Mouse (Mus musculus): ENCODE measurements around the gene Clgn.
"Not testable (repeated sequence)": the region's sequence is repeated elsewhere in the genome, so short reads cannot be mapped to it uniquely, and the experiment has no call there.

Clgn gene

GRCm38 (mm10) chr8:83423032-83423825, 33.6 kb downstream of the Clgn start:
- DNase-seq (ENCODE audit: low spot score in 2 of 2): no peak

DNA sequence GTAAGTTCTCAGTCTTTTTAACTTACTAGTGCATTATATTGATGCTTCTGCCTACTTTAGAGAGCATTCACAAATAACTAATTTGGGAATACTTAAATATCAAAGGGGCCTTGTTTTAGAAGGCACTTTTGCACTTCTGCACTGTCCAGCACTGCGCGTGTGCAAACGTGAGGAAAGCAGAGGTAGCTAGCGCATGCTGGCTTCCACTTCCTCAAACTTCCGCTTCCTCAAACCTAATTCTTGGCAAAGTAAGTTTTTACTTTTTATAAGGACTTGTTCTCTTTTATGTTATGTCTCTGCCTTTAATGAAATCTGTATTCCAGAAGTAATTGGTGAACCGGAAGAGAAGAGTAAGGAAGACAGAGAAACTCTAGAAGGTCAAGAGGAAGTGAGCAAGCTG, 35.5 kb downstream of the Clgn start:
- DNase-seq (ENCODE audit: low spot score in 2 of 2): no peak

- no peak for DNase-seq (ENCODE audit: low spot score in 2 of 2)
Observed at GRCm38 (mm10) chr8:83426104-83426759, 36.6 kb downstream of the Clgn start.

GRCm38 (mm10) chr8:83426949-83427348, 37.3 kb downstream of the Clgn start:
- no peak for DNase-seq (ENCODE audit: low spot score in 2 of 2)

DNA sequence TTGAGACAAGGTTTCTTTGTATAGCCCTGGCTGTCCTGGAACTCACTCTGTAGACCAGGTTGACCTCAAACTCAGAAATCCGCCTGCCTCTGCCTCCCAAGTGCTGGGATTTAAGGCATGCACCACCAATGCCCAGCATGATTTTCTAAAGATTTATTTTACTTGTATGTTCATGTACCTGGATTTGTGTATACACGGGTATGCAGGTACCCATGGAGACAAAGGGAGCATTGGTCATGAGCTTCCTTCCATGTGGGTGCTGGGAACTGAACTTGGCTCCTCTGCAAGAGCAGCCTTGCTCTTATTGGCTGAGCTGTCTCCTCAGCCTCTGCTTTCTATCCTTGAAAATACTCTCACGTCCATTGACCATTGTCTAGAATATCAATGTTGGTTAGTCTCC, 39.0 kb downstream of the Clgn start:
- not testable (repeated sequence) for DNase-seq (ENCODE audit: low spot score in 2 of 2)

DNA sequence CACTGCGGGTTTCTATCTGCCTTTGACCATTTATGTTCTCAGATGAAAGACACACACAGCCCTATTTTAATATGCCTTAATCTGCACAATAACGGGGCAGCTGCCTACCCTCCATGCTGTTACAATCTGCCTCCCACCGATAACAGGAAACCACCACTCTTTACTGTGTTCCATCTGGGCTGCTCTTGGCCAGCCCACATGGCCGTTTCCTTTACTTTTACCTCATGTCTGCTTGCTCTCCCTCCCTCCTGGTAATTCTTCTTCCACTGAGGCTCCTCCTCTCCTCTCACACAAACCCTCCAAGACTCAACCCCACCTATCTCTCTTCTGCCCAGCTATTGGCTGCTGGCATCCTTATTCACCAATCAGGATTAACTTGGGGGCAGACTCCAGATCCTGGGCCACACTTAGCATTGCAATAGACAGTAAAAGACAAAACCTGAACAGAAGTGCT, 39.4 kb downstream of the Clgn start:
- DNase-seq (ENCODE audit: low spot score in 2 of 2): peak; percentile 12 to 22

GRCm38 (mm10) chr8:83437077-83437476, 47.4 kb downstream of the Clgn start:
- no peak for DNase-seq (ENCODE audit: low spot score in 2 of 2)

- DNase-seq (ENCODE audit: low spot score in 2 of 2): no peak
Observed at GRCm38 (mm10) chr8:83441656-83442242, 52.1 kb downstream of the Clgn start.

DNA sequence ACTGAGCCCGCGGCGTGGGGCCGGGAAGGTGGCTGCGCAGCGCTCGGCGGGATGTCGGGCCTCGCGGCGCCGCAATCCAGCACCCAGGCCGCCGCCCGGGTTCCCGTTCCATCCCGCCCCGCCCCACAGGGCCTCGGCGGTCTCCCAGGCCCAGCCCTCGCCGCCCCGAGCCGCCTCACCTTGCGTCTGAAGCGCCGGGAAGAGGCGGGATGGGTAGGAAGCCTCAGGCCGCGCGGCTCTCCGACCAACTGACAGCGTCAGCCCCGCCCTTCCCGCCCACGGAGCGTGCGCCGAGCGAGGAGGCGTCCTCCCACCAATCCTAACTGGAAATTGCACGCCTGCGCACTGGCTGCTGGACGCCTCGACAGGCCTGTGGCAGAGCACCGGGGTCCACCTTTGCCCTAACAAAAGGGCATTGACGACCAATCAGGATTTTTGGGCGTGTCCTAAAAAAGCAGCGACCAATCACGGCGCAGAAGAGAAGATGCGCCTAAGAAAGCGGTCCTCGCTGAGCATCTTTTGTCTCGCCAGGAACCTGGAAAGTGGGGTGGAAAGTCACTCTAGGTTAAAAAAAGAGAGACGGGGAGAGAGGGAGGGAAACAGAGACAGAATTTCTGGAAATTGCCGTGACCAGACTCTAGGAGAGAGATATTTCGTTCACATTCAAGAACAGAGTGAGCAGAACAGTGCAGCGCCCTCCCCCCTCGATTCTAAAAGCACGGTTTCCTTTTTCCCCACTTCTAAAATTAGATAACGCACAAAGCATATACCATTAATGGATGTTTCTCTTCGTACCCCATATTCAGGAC, 52.8 kb downstream of the Clgn start:
- DNase-seq (ENCODE audit: low spot score in 2 of 2): peak; percentile 97

- no peak for DNase-seq (ENCODE audit: low spot score in 2 of 2)
Observed at GRCm38 (mm10) chr8:83443052-83443400, 53.4 kb downstream of the Clgn start.

DNA sequence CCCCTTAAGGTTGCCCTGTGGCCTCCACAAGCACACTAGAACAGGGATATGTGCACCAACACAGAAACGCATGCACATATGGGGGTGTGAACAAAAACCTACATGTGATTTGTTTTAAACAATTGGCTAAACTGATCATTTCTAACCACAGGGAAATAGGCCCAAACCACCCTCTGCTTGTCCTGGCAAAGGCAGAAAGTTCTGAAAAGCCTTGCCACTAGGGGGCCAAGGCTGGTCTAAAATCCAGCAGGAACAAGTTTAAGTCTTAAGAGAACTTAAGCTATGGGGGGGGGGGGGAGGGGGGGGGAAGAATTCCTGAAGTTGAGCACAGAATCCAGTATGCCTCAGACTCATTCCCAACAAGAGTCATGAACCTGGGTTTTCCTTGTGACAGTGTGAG, 60.3 kb downstream of the Clgn start:
- peak in 1 of 2 experiments; percentile 28 for DNase-seq (ENCODE audit: low spot score in 2 of 2)

DNA sequence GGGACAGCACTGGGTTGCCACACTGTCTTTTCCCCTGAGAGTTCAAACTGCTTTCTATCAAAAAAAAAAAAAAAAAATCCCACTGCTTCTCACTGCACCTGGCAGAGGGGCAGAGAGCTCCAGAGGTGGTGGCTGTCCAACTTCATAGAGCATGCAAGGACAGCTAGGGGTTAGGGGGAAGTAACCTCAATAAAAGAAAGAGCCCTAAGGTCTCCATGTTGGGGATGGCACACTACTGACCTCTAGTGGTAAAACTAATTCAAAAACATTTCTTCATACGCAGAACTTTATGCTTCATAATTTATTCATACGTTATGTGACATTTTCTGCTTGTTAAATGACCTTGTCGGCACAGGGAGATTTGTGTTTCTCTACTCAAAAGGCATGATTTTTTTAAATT, 61.4 kb downstream of the Clgn start:
- DNase-seq (ENCODE audit: low spot score in 2 of 2): peak in 1 of 2 experiments; percentile 34

DNA sequence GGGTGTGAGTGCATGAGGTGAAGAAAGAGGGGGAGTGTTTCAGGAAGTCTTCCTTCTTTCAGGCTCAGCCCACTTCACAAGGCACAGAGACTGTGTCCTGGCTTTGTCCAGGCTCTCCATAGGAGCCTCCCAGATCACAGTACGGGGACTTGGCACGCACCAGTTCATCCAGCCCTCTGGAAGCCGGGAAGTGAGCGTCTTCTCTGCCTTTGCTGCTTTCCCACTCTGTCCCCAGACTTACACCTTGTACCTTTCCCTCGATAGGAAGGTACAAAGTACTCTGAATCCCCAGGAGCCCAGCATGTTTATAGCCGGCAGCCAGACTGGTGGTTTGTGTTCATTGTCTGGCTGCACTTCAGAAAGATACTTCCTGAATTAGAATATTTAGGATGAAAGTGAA, 67.5 kb downstream of the Clgn start:
- DNase-seq (ENCODE audit: low spot score in 2 of 2): no peak

DNA sequence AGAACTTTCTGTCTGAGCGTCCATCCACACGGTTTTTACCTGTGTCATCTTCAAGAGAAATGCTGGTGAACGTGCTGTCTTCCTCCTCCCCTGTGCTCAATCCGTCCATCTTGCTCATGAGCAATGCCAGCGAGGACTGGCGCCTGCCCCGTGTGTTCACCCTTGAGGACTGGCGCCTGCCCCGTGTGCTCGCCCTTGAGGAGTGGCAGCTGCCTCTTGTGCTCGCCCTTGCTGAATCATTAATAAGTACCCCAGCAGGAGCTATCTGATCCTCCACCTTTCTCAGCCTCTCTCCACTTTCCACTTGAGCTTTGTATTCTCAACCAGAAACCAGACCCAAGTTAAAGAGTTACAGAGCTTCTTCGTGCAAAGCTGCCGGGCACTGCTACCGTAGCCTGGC, 68.6 kb downstream of the Clgn start, which contains the start of gene Scoc:
Gene Scoc (minus strand): TSS at position 170 of the 400 bp plus-strand sequence.
- no peak for DNase-seq (ENCODE audit: low spot score in 2 of 2)

GRCm38 (mm10) chr8:83459606-83460005, 69.9 kb downstream of the Clgn start:
- DNase-seq (ENCODE audit: low spot score in 2 of 2): no peak
